Comparison of ENCODE assay signal across 23 mouse cellular contexts in the genomic region with DNA sequence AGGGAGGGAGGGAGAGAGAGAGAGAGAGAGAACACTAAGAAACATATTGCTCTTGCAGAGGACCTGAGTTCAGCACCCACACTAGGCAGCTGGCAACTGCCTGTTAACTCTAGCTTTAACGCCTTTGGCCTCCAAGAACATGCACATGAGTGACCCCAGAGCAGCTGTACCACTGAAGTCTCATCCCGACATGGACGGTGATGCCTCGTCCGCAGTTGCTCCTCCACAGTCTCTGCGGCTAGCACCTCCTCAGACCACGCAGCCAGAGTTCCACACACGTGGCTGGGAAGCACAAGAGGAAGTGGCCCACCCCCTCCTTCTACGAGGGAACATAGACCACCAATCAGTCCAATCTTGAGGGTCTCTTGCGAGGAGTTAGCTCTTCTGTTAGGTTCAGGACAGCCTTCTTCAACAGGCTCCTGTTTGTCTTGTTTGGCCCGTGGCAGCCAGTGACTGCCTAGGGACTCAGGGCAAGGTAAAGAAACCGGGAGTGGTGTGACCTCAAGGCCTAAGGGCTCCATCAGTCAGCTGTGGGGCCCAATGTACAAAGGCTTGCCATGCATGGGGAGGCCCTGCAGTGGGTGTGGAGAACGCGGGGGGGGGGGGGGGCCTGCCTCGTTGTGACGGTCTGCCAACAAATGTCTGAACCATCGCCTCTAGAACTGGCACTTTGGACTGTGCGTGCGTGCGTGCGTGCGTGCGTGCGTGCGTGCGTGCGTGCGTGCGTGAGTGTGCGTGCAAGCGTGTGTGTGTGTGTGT. TPM values are rescaled to one million over a fixed set of nuclear protein-coding genes. Genes with fewer than 3 reads are reported as not detected.
A peak's percentile ranks its signal among the peaks of the same experiment; 100 is the strongest.
DNase-seq lines count a peak whose midpoint lies in the region; ATAC-seq and TF ChIP-seq lines count a peak whose summit lies in the region.
"Had no signal": no experiment of that assay in that cellular context is flagged by ENCODE, and none has a peak within 500 bp of the region (broad histone marks: within the 10 kb centered on the region; RNA-seq: fewer than 3 reads in every experiment).

No protein-coding gene starts in this region.

- DNase-seq in gastrocnemius, adult 2 months = no peak
- DNase-seq in gastrocnemius, postnatal 10 days = no peak
- no peak for DNase-seq in midbrain, embryonic 10.5 days (ENCODE audit: low spot score)
- DNase-seq in midbrain, embryonic 14.5 days = no peak
- DNase-seq in stomach, postnatal 0 days (ENCODE audit: low spot score) = peak; percentile 85
- DNase-seq in embryo, embryonic 10 days (ENCODE audit: low spot score) = no peak
- DNase-seq: adrenal gland, postnatal 25 days; B cell, adult 2 months; cerebellum, adult 18-20 months; cerebellum, adult 9-11 months; cerebellum, postnatal 36 days; forebrain, postnatal 0 days; gastrocnemius, postnatal 36 days; heart, adult 11 months; heart, postnatal 14 days had no signal

- TF ChIP-seq CTCF in gastrocnemius, adult 2 months (IDR thresholded peaks at IDR 0.05) = no peak
- TF ChIP-seq CTCF in stomach, postnatal 0 days (IDR thresholded peaks at IDR 0.05; ENCODE audit: low read depth) = no peak

- H3K36me3 ChIP-seq in midbrain, embryonic 10.5 days = peaks cover 15% of the 10 kb centered on the region; the same call in 1 of the 2 replicates
- H3K36me3 ChIP-seq in midbrain, embryonic 14.5 days (ENCODE audit: control insufficient read depth, insufficient read depth, low read length) = no peaks in the 10 kb centered on the region
- H3K36me3 ChIP-seq in myocyte (ENCODE audit: control insufficient read depth, insufficient read depth) = no peaks in the 10 kb centered on the region
- H3K36me3 ChIP-seq in stomach, postnatal 0 days (ENCODE audit: control insufficient read depth, insufficient read depth, low read length) = no peaks in the 10 kb centered on the region
- no peaks in the 10 kb centered on the region for H3K36me3 ChIP-seq in neural tube, embryonic 15.5 days
- H3K36me3 ChIP-seq: heart, embryonic 15.5 days had no signal

- no peak overlapping the region for H3ac ChIP-seq in myocyte (ENCODE audit: control insufficient read depth, insufficient read length)

- H3K79me2 ChIP-seq in myocyte (ENCODE audit: control insufficient read depth, insufficient read depth) = no peaks in the 10 kb centered on the region

- no peak for TF ChIP-seq EP300 in stomach, postnatal 0 days (optimal IDR thresholded peaks at IDR 0.05)

- no peak overlapping the region for H3K9ac ChIP-seq in midbrain, embryonic 14.5 days (replicated peaks; ENCODE audit: low read length)
- H3K9ac ChIP-seq in stomach, postnatal 0 days (ENCODE audit: low read length) = no peak overlapping the region
- H3K9ac ChIP-seq in neural tube, embryonic 15.5 days (replicated peaks) = no peak overlapping the region
- H3K9ac ChIP-seq: forebrain, embryonic 13.5 days; forebrain, postnatal 0 days; heart, embryonic 15.5 days had no signal

- ATAC-seq in midbrain, embryonic 14.5 days (ENCODE audit: low FRiP score, low TSS enrichment) = no peak
- ATAC-seq in stomach, postnatal 0 days (ENCODE audit: low FRiP score, low TSS enrichment) = peak; percentile 70
- ATAC-seq in neural tube, embryonic 15.5 days (ENCODE audit: low FRiP score) = no peak
- ATAC-seq: forebrain, embryonic 13.5 days; forebrain, postnatal 0 days; hindbrain, embryonic 16.5 days; Patski had no signal

- peak overlapping the region; percentile 84 for H3K27ac ChIP-seq in gastrocnemius, adult 2 months
- peak overlapping the region; percentile 14 for H3K27ac ChIP-seq in midbrain, embryonic 10.5 days (replicated peaks)
- H3K27ac ChIP-seq in midbrain, embryonic 14.5 days (replicated peaks; ENCODE audit: low read depth, low read length) = no peak overlapping the region
- H3K27ac ChIP-seq in stomach, postnatal 0 days (replicated peaks) = peak overlapping the region; percentile 56
- no peak overlapping the region for H3K27ac ChIP-seq in neural tube, embryonic 15.5 days (replicated peaks)
- H3K27ac ChIP-seq: forebrain, embryonic 13.5 days had no signal

- H3K9me3 ChIP-seq in midbrain, embryonic 10.5 days (replicated peaks) = no peaks in the 10 kb centered on the region
- no peaks in the 10 kb centered on the region for H3K9me3 ChIP-seq in midbrain, embryonic 14.5 days (ENCODE audit: control insufficient read depth, low read length)
- no peaks in the 10 kb centered on the region for H3K9me3 ChIP-seq in stomach, postnatal 0 days (ENCODE audit: control insufficient read depth, low read length)
- H3K9me3 ChIP-seq in neural tube, embryonic 15.5 days (replicated peaks) = no peaks in the 10 kb centered on the region
- H3K9me3 ChIP-seq: embryonic facial prominence, embryonic 10.5 days; forebrain, embryonic 13.5 days; heart, embryonic 15.5 days had no signal

- 94% methylated on average over 31 of the region's 31 CpGs for WGBS in midbrain, embryonic 10.5 days
- WGBS in midbrain, embryonic 14.5 days = 90% methylated on average over 31 of the region's 31 CpGs
- WGBS in stomach, postnatal 0 days = 70% methylated on average over 31 of the region's 31 CpGs
- WGBS in neural tube, embryonic 15.5 days = 87% methylated on average over 31 of the region's 31 CpGs

- intact Hi-C loops in gastrocnemius, adult 2 months (cut with DNase I) = no loop called here

- H3K4me1 ChIP-seq in midbrain, embryonic 10.5 days = peaks cover 90% of the 10 kb centered on the region
- H3K4me1 ChIP-seq in midbrain, embryonic 14.5 days (ENCODE audit: control insufficient read depth, insufficient read depth, low read length) = peaks cover 40% of the 10 kb centered on the region
- peaks cover 7% of the 10 kb centered on the region for H3K4me1 ChIP-seq in stomach, postnatal 0 days (replicated peaks; ENCODE audit: control insufficient read depth, insufficient read depth)
- H3K4me1 ChIP-seq in neural tube, embryonic 15.5 days = peaks cover 73% of the 10 kb centered on the region

- TF ChIP-seq POLR2A in myocyte (IDR thresholded peaks at IDR 0.05; ENCODE audit: insufficient read length, low read depth) = no peak

- no peak overlapping the region for H3K4me2 ChIP-seq in midbrain, embryonic 14.5 days (ENCODE audit: low read length)
- H3K4me2 ChIP-seq in myocyte (ENCODE audit: low read depth) = no peak overlapping the region
- no peak overlapping the region for H3K4me2 ChIP-seq in stomach, postnatal 0 days (replicated peaks; ENCODE audit: low read depth)
- no peak overlapping the region for H3K4me2 ChIP-seq in neural tube, embryonic 15.5 days
- H3K4me2 ChIP-seq: forebrain, embryonic 13.5 days; heart, embryonic 15.5 days had no signal

- H3K27me3 ChIP-seq in midbrain, embryonic 10.5 days (ENCODE audit: low read depth, poor library complexity, severe bottlenecking) = no peaks in the 10 kb centered on the region
- H3K27me3 ChIP-seq in midbrain, embryonic 14.5 days (ENCODE audit: control insufficient read depth, insufficient read depth, low read length) = no peaks in the 10 kb centered on the region
- H3K27me3 ChIP-seq in myocyte (ENCODE audit: control insufficient read depth, insufficient read depth, insufficient read length) = no peaks in the 10 kb centered on the region
- H3K27me3 ChIP-seq in stomach, postnatal 0 days (ENCODE audit: control insufficient read depth, insufficient read depth, low read length) = no peaks in the 10 kb centered on the region
- H3K27me3 ChIP-seq in neural tube, embryonic 15.5 days (replicated peaks) = no peaks in the 10 kb centered on the region
- H3K27me3 ChIP-seq: forebrain, embryonic 13.5 days; heart, embryonic 15.5 days; Patski had no signal

- H3K4me3 ChIP-seq in gastrocnemius, adult 2 months = no peak overlapping the region
- no peak overlapping the region for H3K4me3 ChIP-seq in midbrain, embryonic 10.5 days
- no peak overlapping the region for H3K4me3 ChIP-seq in midbrain, embryonic 14.5 days (replicated peaks; ENCODE audit: low read depth, low read length)
- no peak overlapping the region for H3K4me3 ChIP-seq in myocyte
- H3K4me3 ChIP-seq in stomach, postnatal 0 days (ENCODE audit: low read depth, low read length) = no peak overlapping the region
- no peak overlapping the region for H3K4me3 ChIP-seq in neural tube, embryonic 15.5 days (replicated peaks)
- H3K4me3 ChIP-seq: embryonic facial prominence, embryonic 10.5 days; forebrain, embryonic 13.5 days; heart, embryonic 15.5 days had no signal

TF ChIP-seq in myocyte, 11 proteins besides CTCF, POLR2A, EP300 and RAD21:
- TF ChIP-seq MYOG (IDR thresholded peaks at IDR 0.05; ENCODE audit: control insufficient read depth in 1 of 3, insufficient read depth in 1 of 3, insufficient read length in 2 of 3, low read depth in 2 of 3) (peak; percentile 27 to 94 (median 94)), MYOD1 (IDR thresholded peaks at IDR 0.05; ENCODE audit: control insufficient read depth in 1 of 3, insufficient read length in 2 of 3, low read depth in 2 of 3) (peak in 2 of 3 experiments; percentile 83 to 84), TCF3 (IDR thresholded peaks at IDR 0.05; ENCODE audit: insufficient read length, low read depth) (no peak)

RNA-seq across cellular contexts. Expression of gene Ccdc85c, which starts 24.0 kb away (rescaled TPM):
- 10 to 100 TPM; 30.1 to 33.4 TPM for total RNA-seq in gastrocnemius, adult 2 months (2021)
- total RNA-seq in gastrocnemius, postnatal 10 days (2021) = 1 to 10 TPM; 5.0 to 5.1 TPM
- polyA plus RNA-seq in midbrain, embryonic 10.5 days (2016; fragmentation: Nextera tagmentation; extraction: Ambion mirVana) = 12.1 and 15.5 TPM in 2 replicates
- polyA plus RNA-seq in midbrain, embryonic 14.5 days (2014; fragmentation: Nextera tagmentation; extraction: Ambion mirVana) = 20.9 and 22.3 TPM in 2 replicates
- polyA plus RNA-seq in myocyte (2012; fragmentation: generic; extraction: Trizol) = 6.6 TPM
- polyA plus RNA-seq in stomach, postnatal 0 days (2015; fragmentation: Nextera tagmentation; extraction: Ambion mirVana) = 6.7 and 7.0 TPM in 2 replicates
- polyA plus RNA-seq in neural tube, embryonic 15.5 days (2015; fragmentation: Nextera tagmentation; extraction: Ambion mirVana) = 10.5 and 11.9 TPM in 2 replicates

RNA-seq across cellular contexts. Expression of gene Hhipl1, which starts 54.9 kb away (rescaled TPM):
- total RNA-seq in gastrocnemius, adult 2 months (2021) = 1 to 10 TPM in 1 of 2 experiments, under 1 TPM in 1; 0.66 to 1.1 TPM
- under 1 TPM; 0.38 to 0.54 TPM for total RNA-seq in gastrocnemius, postnatal 10 days (2021)
- polyA plus RNA-seq in midbrain, embryonic 10.5 days (2016; fragmentation: Nextera tagmentation; extraction: Ambion mirVana) = 3.7 and 5.1 TPM in 2 replicates
- polyA plus RNA-seq in midbrain, embryonic 14.5 days (2014; fragmentation: Nextera tagmentation; extraction: Ambion mirVana) = 1.3 and 1.6 TPM in 2 replicates
- polyA plus RNA-seq in myocyte (2012; fragmentation: generic; extraction: Trizol) = 13.5 TPM
- polyA plus RNA-seq in stomach, postnatal 0 days (2015; fragmentation: Nextera tagmentation; extraction: Ambion mirVana) = 0.23 and 0.24 TPM in 2 replicates
- 2.7 and 3.2 TPM in 2 replicates for polyA plus RNA-seq in neural tube, embryonic 15.5 days (2015; fragmentation: Nextera tagmentation; extraction: Ambion mirVana)
- total RNA-seq: MEL had no signal

Comparison
In these comparisons a context has a peak if more than half of its experiments do, and no peak if none do; other contexts are left out.
1. H3K27ac ChIP-seq: peak in gastrocnemius, adult 2 months (single experiment), midbrain, embryonic 10.5 days (single experiment) and stomach, postnatal 0 days (single experiment); none in midbrain, embryonic 14.5 days (single experiment) and neural tube, embryonic 15.5 days (single experiment).